Mouse (Mus musculus): Measurements from ENCODE around the gene Wipi2. TPM values are rescaled to one million over a fixed set of nuclear protein-coding genes. Genes with fewer than 3 reads are reported as not detected.

The Wipi2 gene
- polyA plus RNA-seq, 1 experiment from 2014 or later, result 52.7 TPM

DNA sequence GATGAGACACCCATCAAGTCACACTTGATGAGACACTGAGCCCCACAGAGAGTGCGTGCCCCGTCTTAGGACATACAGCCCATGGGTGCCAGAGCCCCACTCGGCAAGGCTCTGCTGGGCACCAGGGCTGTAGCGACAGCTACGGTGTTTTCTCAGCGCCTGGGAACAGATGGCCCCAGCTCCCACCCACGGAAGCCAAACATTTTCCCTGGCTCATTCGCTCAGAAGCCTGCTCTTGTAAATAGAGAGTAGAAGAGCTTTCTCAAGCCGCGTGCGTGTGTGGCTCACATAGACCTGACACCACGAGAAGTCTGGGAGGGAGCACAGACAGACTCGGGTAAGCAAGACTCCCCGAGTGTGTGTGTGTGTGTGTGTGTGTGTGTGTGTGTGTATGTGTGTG, 64.8 kb downstream of the Wipi2 start, which contains the start of gene Slc29a4:
Gene Slc29a4 (plus strand): TSS at position 265 of the 400 bp plus-strand sequence.
- DNase-seq (ENCODE audit: low spot score), result no peak
- ATAC-seq (replicated peaks; ENCODE audit: low FRiP score), result no peak
- no peaks in the 10 kb centered on the region for H3K9me3 ChIP-seq (ENCODE audit: control insufficient read depth, low read length)
- 0 out of 2 replicates have a peak, but pooled peaks cover 8% of the 10 kb centered on the region for H3K27me3 ChIP-seq (replicated peaks; ENCODE audit: control insufficient read depth, insufficient read depth, low read length)
- no peak within 1 kb of the TSS for H3K9ac ChIP-seq (ENCODE audit: low read depth, low read length)
- H3K4me3 ChIP-seq (ENCODE audit: low read depth, low read length), result no peak within 1 kb of the TSS
- no peaks in the 10 kb centered on the region for H3K4me1 ChIP-seq (replicated peaks; ENCODE audit: control insufficient read depth, insufficient read depth, low read length)
- no peak within 1 kb of the TSS for H3K4me2 ChIP-seq
- no peak within 1 kb of the TSS for H3K27ac ChIP-seq (ENCODE audit: low read depth, low read length)
- WGBS, result 63% methylated on average over 14 of the region's 14 CpGs
- no peaks in the 10 kb centered on the region for H3K36me3 ChIP-seq (ENCODE audit: control insufficient read depth, insufficient read depth, low read length)

DNA sequence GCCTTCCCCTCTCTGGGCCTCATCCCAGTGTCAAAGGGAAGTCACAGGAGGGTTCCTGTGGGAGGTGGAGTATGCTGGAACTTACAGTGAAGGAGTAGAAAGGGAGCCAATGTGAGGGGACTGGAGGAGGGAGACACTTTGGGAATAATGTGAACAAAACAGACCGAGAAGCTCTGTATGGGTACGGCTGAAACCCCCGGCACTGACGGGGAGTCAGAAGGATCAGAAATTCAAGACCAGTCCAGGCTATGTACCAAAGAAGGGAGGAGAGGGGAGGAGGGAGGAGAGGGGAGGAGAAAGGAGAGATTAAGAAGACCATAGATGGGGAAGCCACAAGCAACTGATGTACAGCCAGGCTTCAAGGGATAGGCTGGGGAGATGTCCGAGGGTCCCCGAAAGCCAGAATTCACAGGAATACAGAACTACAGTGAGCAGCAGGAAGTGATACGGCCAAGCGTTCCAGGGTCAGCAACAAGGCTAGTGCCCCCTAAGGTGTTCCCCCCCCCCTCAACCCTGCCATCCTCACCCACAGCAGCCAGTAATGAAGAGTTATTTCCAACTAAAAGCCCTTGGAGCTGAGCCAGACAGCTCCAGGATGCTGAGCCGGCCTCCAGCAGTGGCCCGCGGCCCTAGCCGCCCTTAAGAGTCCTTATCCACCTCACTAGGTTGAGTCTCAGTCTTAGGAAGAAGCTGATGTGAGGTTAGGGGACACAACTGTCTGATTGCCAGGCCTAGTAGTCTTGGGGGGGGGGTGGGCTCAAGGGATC, 65.7 kb downstream of the Wipi2 start:
- Histone ChIP-seq H3K9me3 (ENCODE audit: control insufficient read depth, low read length) (no peaks in the 10 kb centered on the region), H3K27me3 (replicated peaks; ENCODE audit: control insufficient read depth, insufficient read depth, low read length) (0 out of 2 replicates have a peak, but pooled peaks cover 8% of the 10 kb centered on the region), H3K4me3 (ENCODE audit: low read depth, low read length) (no peak overlapping the region), H3K4me1 (replicated peaks; ENCODE audit: control insufficient read depth, insufficient read depth, low read length) (no peaks in the 10 kb centered on the region), H3K9ac (ENCODE audit: low read depth, low read length) (no peak overlapping the region), H3K27ac (ENCODE audit: low read depth, low read length) (no peak overlapping the region), H3K4me2 (no peak overlapping the region), H3K36me3 (ENCODE audit: control insufficient read depth, insufficient read depth, low read length) (no peaks in the 10 kb centered on the region)
- ATAC-seq (replicated peaks; ENCODE audit: low FRiP score), result no peak
- 71% methylated on average over 12 of the region's 12 CpGs for WGBS
- no peak for DNase-seq (ENCODE audit: low spot score)

DNA sequence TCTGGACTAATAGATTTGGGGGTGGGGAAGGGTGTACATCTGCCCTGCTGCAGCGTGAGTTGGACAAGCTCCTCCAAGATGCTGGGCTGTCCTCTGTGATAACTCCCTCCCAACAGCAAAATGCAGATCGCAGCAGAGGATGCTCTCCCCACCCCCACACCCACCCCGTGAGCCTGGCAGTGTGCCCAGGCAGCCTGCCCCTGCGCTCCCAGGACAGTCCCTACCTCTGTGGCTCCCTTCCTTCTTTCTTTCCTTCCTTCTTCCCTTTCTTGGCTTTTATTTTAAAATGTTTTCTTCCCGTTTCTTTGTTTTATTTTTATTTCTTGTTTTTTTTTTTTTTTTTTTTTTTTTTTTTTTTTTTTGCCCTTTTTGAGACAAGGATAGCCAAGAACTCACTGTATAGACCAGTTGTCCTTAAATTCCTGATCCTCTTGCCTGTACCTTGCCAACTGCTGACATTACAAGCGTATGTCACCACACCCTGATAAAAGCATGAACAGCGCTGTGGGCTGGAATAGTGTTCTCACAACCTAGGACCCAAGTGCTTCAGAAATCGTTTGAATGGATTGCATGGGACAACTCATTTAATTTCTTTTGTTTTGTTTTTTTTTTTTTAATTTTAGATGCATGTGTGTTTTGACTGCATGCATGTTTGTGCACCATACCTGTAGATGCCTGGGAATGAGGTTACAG, 66.4 kb downstream of the Wipi2 start:
- Histone ChIP-seq H3K27ac (ENCODE audit: low read depth, low read length) (no peak overlapping the region), H3K4me1 (replicated peaks; ENCODE audit: control insufficient read depth, insufficient read depth, low read length) (no peaks in the 10 kb centered on the region), H3K36me3 (ENCODE audit: control insufficient read depth, insufficient read depth, low read length) (no peaks in the 10 kb centered on the region), H3K9ac (ENCODE audit: low read depth, low read length) (no peak overlapping the region), H3K9me3 (ENCODE audit: control insufficient read depth, low read length) (no peaks in the 10 kb centered on the region), H3K27me3 (replicated peaks; ENCODE audit: control insufficient read depth, insufficient read depth, low read length) (0 out of 2 replicates have a peak, but pooled peaks cover 10% of the 10 kb centered on the region), H3K4me2 (no peak overlapping the region), H3K4me3 (ENCODE audit: low read depth, low read length) (no peak overlapping the region)
- 51% methylated on average over 8 of the region's 8 CpGs for WGBS
- ATAC-seq (replicated peaks; ENCODE audit: low FRiP score) (no peak), DNase-seq (ENCODE audit: low spot score) (no peak)

DNA sequence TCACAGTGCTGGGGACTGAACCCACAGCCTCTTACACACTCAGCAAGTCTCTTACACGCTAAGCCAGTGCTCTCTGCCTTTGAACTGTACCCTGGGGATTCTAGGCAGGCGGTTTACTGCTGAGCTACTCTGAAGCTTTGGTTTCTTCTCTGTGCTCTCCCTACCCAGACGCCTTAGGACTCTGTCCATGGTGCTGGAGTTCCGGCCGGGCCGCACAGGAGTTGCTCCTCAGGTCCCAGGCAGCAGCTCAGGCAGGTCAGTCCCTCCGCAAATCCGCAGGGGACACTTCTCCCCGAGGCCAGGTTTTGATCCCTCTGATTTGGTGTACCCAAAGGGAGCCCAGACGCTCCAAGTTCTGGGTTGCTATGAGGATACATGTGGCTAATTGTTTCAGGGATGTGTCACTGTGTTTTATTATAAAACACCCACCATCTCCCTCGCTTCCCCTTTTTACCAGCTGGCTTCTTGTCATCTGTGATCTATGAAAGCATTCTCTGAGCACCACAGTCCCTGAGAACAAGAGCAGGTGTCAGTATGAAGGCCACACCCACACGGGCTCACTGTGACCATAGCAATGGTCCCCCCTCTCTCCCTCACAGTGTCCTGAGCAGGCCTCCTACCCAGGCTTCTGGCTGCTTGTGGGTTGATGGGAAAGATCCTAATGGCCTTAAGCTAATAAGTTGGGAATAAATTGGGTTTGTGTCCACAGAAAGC, 67.3 kb downstream of the Wipi2 start:
- ATAC-seq (replicated peaks; ENCODE audit: low FRiP score) (no peak), DNase-seq (ENCODE audit: low spot score) (peak; percentile 66)
- WGBS, result 12% methylated on average over 12 of the region's 12 CpGs

DNA sequence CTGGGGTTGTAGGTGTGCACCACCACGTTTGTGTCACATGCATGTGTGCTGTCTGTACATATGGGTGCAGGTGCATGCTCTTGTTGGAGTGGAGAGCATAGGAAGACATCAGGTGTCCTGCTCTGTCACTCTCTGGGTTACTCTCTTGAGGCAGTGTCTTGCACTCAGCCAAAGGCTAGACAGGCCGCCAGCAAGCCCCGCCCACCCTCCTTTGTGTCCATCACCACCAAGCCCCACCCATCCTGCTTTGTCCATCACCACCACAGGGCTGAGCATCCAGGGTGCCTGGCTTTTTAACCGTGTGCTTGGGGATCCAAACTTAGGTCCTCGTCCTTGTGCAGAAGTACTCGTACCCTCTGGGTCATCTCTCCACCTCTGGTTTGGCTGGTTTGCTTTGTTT, 68.8 kb downstream of the Wipi2 start:
- no peak overlapping the region for H3K4me3 ChIP-seq (ENCODE audit: low read depth, low read length)
- no peaks in the 10 kb centered on the region for H3K4me1 ChIP-seq (replicated peaks; ENCODE audit: control insufficient read depth, insufficient read depth, low read length)
- no peak; the same call in 1 of the 2 replicates for ATAC-seq (replicated peaks; ENCODE audit: low FRiP score)
- no peak for DNase-seq (ENCODE audit: low spot score)
- WGBS, result 37% methylated on average over 6 of the region's 6 CpGs
- no peaks in the 10 kb centered on the region for H3K9me3 ChIP-seq (ENCODE audit: control insufficient read depth, low read length)
- no peak overlapping the region for H3K27ac ChIP-seq (ENCODE audit: low read depth, low read length)
- no peaks in the 10 kb centered on the region for H3K36me3 ChIP-seq (ENCODE audit: control insufficient read depth, insufficient read depth, low read length)
- H3K4me2 ChIP-seq, result no peak overlapping the region
- H3K27me3 ChIP-seq (replicated peaks; ENCODE audit: control insufficient read depth, insufficient read depth, low read length), result peaks cover 24% of the 10 kb centered on the region
- H3K9ac ChIP-seq (ENCODE audit: low read depth, low read length), result no peak overlapping the region

More for the DNA sequence above, 67.3 kb downstream of the Wipi2 start:
- Histone ChIP-seq H3K4me3 (ENCODE audit: low read depth, low read length) (no peak overlapping the region), H3K36me3 (ENCODE audit: control insufficient read depth, insufficient read depth, low read length) (no peaks in the 10 kb centered on the region), H3K9ac (ENCODE audit: low read depth, low read length) (no peak overlapping the region), H3K9me3 (ENCODE audit: control insufficient read depth, low read length) (no peaks in the 10 kb centered on the region), H3K4me2 (no peak overlapping the region), H3K27me3 (replicated peaks; ENCODE audit: control insufficient read depth, insufficient read depth, low read length) (peaks cover 12% of the 10 kb centered on the region; the same call in 1 of the 2 replicates), H3K27ac (ENCODE audit: low read depth, low read length) (no peak overlapping the region), H3K4me1 (replicated peaks; ENCODE audit: control insufficient read depth, insufficient read depth, low read length) (no peaks in the 10 kb centered on the region)

DNA sequence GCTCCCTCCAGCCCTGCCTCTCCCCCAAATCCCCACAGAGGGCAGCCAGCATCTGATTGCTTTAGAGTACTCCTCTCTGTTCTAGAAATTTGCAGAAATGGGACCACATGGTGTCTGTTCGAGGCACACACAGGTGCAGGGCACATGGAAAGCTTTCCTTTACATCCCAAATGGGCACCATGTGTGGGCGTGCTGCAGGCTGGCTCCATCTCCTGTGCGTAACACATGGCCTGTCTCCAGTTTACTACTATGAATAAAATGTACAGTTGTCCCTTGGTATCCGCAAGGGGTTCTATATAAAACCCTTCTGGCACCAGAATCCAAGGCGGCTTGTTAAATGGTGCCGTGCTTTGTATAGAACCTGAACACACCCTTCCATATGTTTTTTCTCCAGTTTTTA, 69.4 kb downstream of the Wipi2 start:
- DNase-seq (ENCODE audit: low spot score) (no peak), ATAC-seq (replicated peaks; ENCODE audit: low FRiP score) (no peak)
- no peak overlapping the region for H3K27ac ChIP-seq (ENCODE audit: low read depth, low read length)
- no peaks in the 10 kb centered on the region; the same call in 1 of the 2 replicates for H3K4me1 ChIP-seq (replicated peaks; ENCODE audit: control insufficient read depth, insufficient read depth, low read length)
- H3K9ac ChIP-seq (ENCODE audit: low read depth, low read length), result no peak overlapping the region
- H3K4me3 ChIP-seq (ENCODE audit: low read depth, low read length), result no peak overlapping the region
- H3K4me2 ChIP-seq, result no peak overlapping the region
- 83% methylated on average over 6 of the region's 6 CpGs for WGBS
- peaks cover 30% of the 10 kb centered on the region for H3K27me3 ChIP-seq (replicated peaks; ENCODE audit: control insufficient read depth, insufficient read depth, low read length)
- no peaks in the 10 kb centered on the region for H3K36me3 ChIP-seq (ENCODE audit: control insufficient read depth, insufficient read depth, low read length)
- no peaks in the 10 kb centered on the region for H3K9me3 ChIP-seq (ENCODE audit: control insufficient read depth, low read length)

DNA sequence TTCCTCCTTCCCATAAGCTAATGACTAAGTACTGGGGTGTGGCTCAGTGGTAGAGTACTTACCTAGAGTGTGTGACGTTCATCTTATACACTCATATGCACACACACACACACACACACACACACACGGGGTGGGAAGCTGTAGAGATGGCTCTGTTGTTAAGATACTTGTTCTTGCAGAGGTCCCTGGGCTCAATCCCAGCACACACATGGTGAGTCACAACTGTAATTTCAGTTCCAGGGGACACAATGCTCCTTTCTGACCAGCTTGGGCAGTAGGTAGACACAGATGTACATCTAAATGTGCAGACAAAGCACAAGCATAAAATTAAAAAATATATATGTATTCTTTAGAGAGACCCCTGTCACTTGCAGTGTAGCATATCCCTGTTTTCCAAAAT, 70.2 kb downstream of the Wipi2 start:
- H3K36me3 ChIP-seq (ENCODE audit: control insufficient read depth, insufficient read depth, low read length), result no peaks in the 10 kb centered on the region
- no peak overlapping the region for H3K9ac ChIP-seq (ENCODE audit: low read depth, low read length)
- H3K9me3 ChIP-seq (ENCODE audit: control insufficient read depth, low read length), result no peaks in the 10 kb centered on the region
- ATAC-seq (replicated peaks; ENCODE audit: low FRiP score) (no peak), DNase-seq (ENCODE audit: low spot score) (no peak)
- H3K4me1 ChIP-seq (replicated peaks; ENCODE audit: control insufficient read depth, insufficient read depth, low read length), result peaks cover 6% of the 10 kb centered on the region
- no peak overlapping the region for H3K27ac ChIP-seq (ENCODE audit: low read depth, low read length)
- no peak overlapping the region for H3K4me2 ChIP-seq
- peaks cover 39% of the 10 kb centered on the region for H3K27me3 ChIP-seq (replicated peaks; ENCODE audit: control insufficient read depth, insufficient read depth, low read length)
- 59% methylated on average over 2 of the region's 2 CpGs for WGBS
- no peak overlapping the region for H3K4me3 ChIP-seq (ENCODE audit: low read depth, low read length)

DNA sequence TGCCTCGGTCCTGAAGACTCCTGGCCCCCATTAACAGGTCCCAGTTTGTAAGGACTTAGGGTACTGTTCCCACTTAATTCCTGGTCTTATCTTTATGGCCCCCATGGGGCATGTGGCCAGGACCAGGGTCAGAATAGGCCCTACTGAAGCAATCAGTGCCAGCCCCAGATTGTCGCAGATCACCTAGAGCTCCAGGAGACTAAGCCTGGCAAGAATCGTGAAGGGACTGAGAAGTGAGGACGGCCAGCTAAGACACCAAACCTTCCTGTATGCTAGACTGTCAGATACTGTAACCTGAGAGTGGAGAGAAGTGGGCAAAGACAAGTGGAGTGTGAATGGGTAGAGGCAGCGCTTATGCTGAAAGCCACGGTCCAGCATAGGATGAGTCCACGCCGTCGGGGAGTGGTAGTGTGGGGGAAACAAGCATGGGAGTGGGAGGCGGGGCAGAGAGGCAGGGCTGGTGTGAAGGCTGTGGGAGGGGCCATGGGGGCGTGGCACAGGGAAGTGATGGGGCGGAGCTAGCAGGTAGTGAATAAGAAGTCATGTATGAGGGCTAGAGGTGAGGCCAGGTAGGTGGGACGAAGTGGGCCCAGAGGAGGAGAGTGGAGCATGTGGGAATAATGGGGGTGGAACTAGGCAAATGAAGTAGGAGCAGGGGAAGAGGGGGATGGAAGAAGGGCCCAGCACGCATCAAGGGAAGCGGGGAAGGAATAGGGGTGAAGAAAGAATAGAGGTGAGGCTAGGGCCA, 73.5 kb downstream of the Wipi2 start:
- WGBS, result 9% methylated on average over 15 of the region's 15 CpGs
- peak overlapping the region; percentile 98 for H3K4me2 ChIP-seq

More for the DNA sequence above, 73.5 kb downstream of the Wipi2 start:
- H3K4me1 ChIP-seq (replicated peaks; ENCODE audit: control insufficient read depth, insufficient read depth, low read length), result peaks cover 7% of the 10 kb centered on the region
- H3K36me3 ChIP-seq (ENCODE audit: control insufficient read depth, insufficient read depth, low read length), result no peaks in the 10 kb centered on the region
- H3K9me3 ChIP-seq (ENCODE audit: control insufficient read depth, low read length), result no peaks in the 10 kb centered on the region
- ATAC-seq (replicated peaks; ENCODE audit: low FRiP score) (no peak), DNase-seq (ENCODE audit: low spot score) (no peak)
- H3K27me3 ChIP-seq (replicated peaks; ENCODE audit: control insufficient read depth, insufficient read depth, low read length), result peaks cover 54% of the 10 kb centered on the region
- no peak overlapping the region for H3K27ac ChIP-seq (ENCODE audit: low read depth, low read length)
- H3K9ac ChIP-seq (ENCODE audit: low read depth, low read length), result no peak overlapping the region
- H3K4me3 ChIP-seq (ENCODE audit: low read depth, low read length), result no peak overlapping the region
